Mouse (Mus musculus) liver, embryonic 14.5 days (tissue): ENCODE data around the gene Wdtc1.

Experiments
- CTCF ChIP-seq: IDR thresholded peaks from 2 replicates; pipeline ENCODE4 v1.5.1; 2016; ENCODE audit warnings: antibody characterized with exemption, low read depth, control low read depth
- EP300 ChIP-seq: IDR thresholded peaks from 2 replicates; pipeline ENCODE4 v1.6.1; 2016; ENCODE audit warnings: antibody characterized with exemption, low read depth

GRCm38 (mm10) chr4:133398619-133399018 lies 45.3 kb upstream of the Wdtc1 start:
- TF ChIP-seq EP300, result no peak
- TF ChIP-seq CTCF, result no peak
